Mouse (Mus musculus): ENCODE results near the gene Krt42. TPM values are rescaled to one million over a fixed set of nuclear protein-coding genes. Genes with fewer than 3 reads are reported as not detected.
A peak's percentile ranks its signal among the peaks of the same experiment; 100 is the strongest.
"Not testable (repeated sequence)": the region's sequence is repeated elsewhere in the genome, so short reads cannot be mapped to it uniquely, and the experiment has no call there.

Gene Krt42
- total RNA-seq, 2 experiments from 2014 or later, result not detected

GRCm38 (mm10) chr11:100281596-100282544 lies 12.2 kb upstream of the Krt42 start:
- peak; percentile 46 to 78 for DNase-seq
- intact Hi-C loops (cut with DNase I), result loop anchor here (5.0 to 10.0 kb wide), 4 partner anchors 100 to 907 kb away; partner anchors contain the start of gene Krt28

GRCm38 (mm10) chr11:100278759-100279158 lies 9.1 kb upstream of the Krt42 start:
- intact Hi-C loops (cut with DNase I), result no loop called here
- no peak for DNase-seq

GRCm38 (mm10) chr11:100277726-100278480 lies 8.2 kb upstream of the Krt42 start:
- DNase-seq, result no peak
- intact Hi-C loops (cut with DNase I), result no loop called here

GRCm38 (mm10) chr11:100275466-100275865 lies 5.8 kb upstream of the Krt42 start:
- intact Hi-C loops (cut with DNase I), result no loop called here
- DNase-seq, result no peak

- intact Hi-C loops (cut with DNase I), result no loop called here
Observed at GRCm38 (mm10) chr11:100274719-100275118, 5.0 kb upstream of the Krt42 start.

GRCm38 (mm10) chr11:100271878-100272277 lies 2.2 kb upstream of the Krt42 start:
- DNase-seq, result no peak
- intact Hi-C loops (cut with DNase I), result no loop called here

More at GRCm38 (mm10) chr11:100274719-100275118, 5.0 kb upstream of the Krt42 start:
- no peak for DNase-seq

- intact Hi-C loops (cut with DNase I), result no loop called here
Observed at GRCm38 (mm10) chr11:100262058-100262980, 7.4 kb downstream of the Krt42 start.

GRCm38 (mm10) chr11:100261235-100261605 lies 8.5 kb downstream of the Krt42 start:
- no peak for DNase-seq
- intact Hi-C loops (cut with DNase I), result no loop called here

More at GRCm38 (mm10) chr11:100262058-100262980, 7.4 kb downstream of the Krt42 start:
- DNase-seq, result peak in 1 of 2 experiments; percentile 5

GRCm38 (mm10) chr11:100260514-100261234 lies 9.0 kb downstream of the Krt42 start, which contains the start of gene Krt17:
Gene Krt17 (minus strand): TSS chr11:100261029.
- DNase-seq, result no peak
- intact Hi-C loops (cut with DNase I), result no loop called here

GRCm38 (mm10) chr11:100259079-100259478 lies 10.6 kb downstream of the Krt42 start:
- no peak for DNase-seq
- intact Hi-C loops (cut with DNase I), result no loop called here

GRCm38 (mm10) chr11:100257967-100258366 lies 11.7 kb downstream of the Krt42 start:
- no peak for DNase-seq
- intact Hi-C loops (cut with DNase I), result no loop called here

- no peak for DNase-seq
- intact Hi-C loops (cut with DNase I), result no loop called here
Observed at GRCm38 (mm10) chr11:100255514-100255913, 14.2 kb downstream of the Krt42 start.

- DNase-seq, result no peak
- intact Hi-C loops (cut with DNase I), result no loop called here
Observed at GRCm38 (mm10) chr11:100254360-100255090, 15.1 kb downstream of the Krt42 start.

GRCm38 (mm10) chr11:100248852-100249465 lies 20.7 kb downstream of the Krt42 start, which contains the start of gene Krt16:
Gene Krt16 (minus strand): TSS chr11:100248902.
- intact Hi-C loops (cut with DNase I), result loop anchor here (1.0 kb wide), 1 partner anchor 16 kb away; no protein-coding TSS in a partner anchor
- no peak for DNase-seq

GRCm38 (mm10) chr11:100246471-100246870 lies 23.2 kb downstream of the Krt42 start:
- DNase-seq; intact Hi-C loops (cut with DNase I): not testable (repeated sequence)

- intact Hi-C loops (cut with DNase I); DNase-seq: not testable (repeated sequence)
Observed at GRCm38 (mm10) chr11:100240272-100240671, 29.4 kb downstream of the Krt42 start.

- no peak for DNase-seq
- intact Hi-C loops (cut with DNase I), result no loop called here
Observed at GRCm38 (mm10) chr11:100221741-100222140, 47.9 kb downstream of the Krt42 start.

- intact Hi-C loops (cut with DNase I), result no loop called here
- DNase-seq, result no peak
Observed at GRCm38 (mm10) chr11:100219304-100219703, 50.4 kb downstream of the Krt42 start.

Data from gastrocnemius, postnatal 36 days (tissue).